Mouse (Mus musculus): ENCODE results near the gene Dgkg. TPM values are rescaled to one million over a fixed set of nuclear protein-coding genes. Genes with fewer than 3 reads are reported as not detected.

Gene Dgkg
- polyA plus RNA-seq, 1 experiment from 2014 or later, result 3.0 TPM

GRCm38 (mm10) chr16:22637311-22637710 is 19.7 kb downstream of the Dgkg start:
- ATAC-seq (ENCODE audit: low read depth), result no peak

GRCm38 (mm10) chr16:22635706-22636105 is 21.3 kb downstream of the Dgkg start:
- Histone ChIP-seq H3K4me3 (ENCODE audit: low read depth, low read length) (no peak overlapping the region), H3K9me3 (ENCODE audit: control insufficient read depth, low read length) (no peaks in the 10 kb centered on the region), H3K27ac (ENCODE audit: low read depth, low read length) (no peak overlapping the region), H3K27me3 (ENCODE audit: control insufficient read depth, insufficient read depth, low read length) (no peaks in the 10 kb centered on the region), H3K36me3 (ENCODE audit: control insufficient read depth, insufficient read depth, low read length) (no peaks in the 10 kb centered on the region), H3K4me1 (ENCODE audit: control insufficient read depth, insufficient read depth, low read length) (no peaks in the 10 kb centered on the region), H3K9ac (replicated peaks; ENCODE audit: low read depth, low read length) (no peak overlapping the region), H3K4me2 (ENCODE audit: low read depth, low read length) (no peak overlapping the region)
- 71% methylated on average over 8 of the region's 8 CpGs for WGBS
- ATAC-seq (ENCODE audit: low read depth), result no peak

More at GRCm38 (mm10) chr16:22637311-22637710, 19.7 kb downstream of the Dgkg start:
- no peak overlapping the region for H3K9ac ChIP-seq (replicated peaks; ENCODE audit: low read depth, low read length)
- H3K27ac ChIP-seq (ENCODE audit: low read depth, low read length), result no peak overlapping the region
- H3K4me3 ChIP-seq (ENCODE audit: low read depth, low read length), result no peak overlapping the region
- WGBS, result 45% methylated on average over 3 of the region's 3 CpGs
- H3K4me2 ChIP-seq (ENCODE audit: low read depth, low read length), result no peak overlapping the region
- no peaks in the 10 kb centered on the region for H3K27me3 ChIP-seq (ENCODE audit: control insufficient read depth, insufficient read depth, low read length)
- H3K36me3 ChIP-seq (ENCODE audit: control insufficient read depth, insufficient read depth, low read length), result no peaks in the 10 kb centered on the region
- H3K9me3 ChIP-seq (ENCODE audit: control insufficient read depth, low read length), result no peaks in the 10 kb centered on the region
- no peaks in the 10 kb centered on the region for H3K4me1 ChIP-seq (ENCODE audit: control insufficient read depth, insufficient read depth, low read length)

- H3K4me2 ChIP-seq (ENCODE audit: low read depth, low read length), result no peak overlapping the region
- H3K4me1 ChIP-seq (ENCODE audit: control insufficient read depth, insufficient read depth, low read length), result no peaks in the 10 kb centered on the region
- no peak for ATAC-seq (ENCODE audit: low read depth)
- 91% methylated on average over 4 of the region's 4 CpGs for WGBS
- no peak overlapping the region for H3K4me3 ChIP-seq (ENCODE audit: low read depth, low read length)
- no peak overlapping the region for H3K27ac ChIP-seq (ENCODE audit: low read depth, low read length)
- no peak overlapping the region for H3K9ac ChIP-seq (replicated peaks; ENCODE audit: low read depth, low read length)
- H3K9me3 ChIP-seq (ENCODE audit: control insufficient read depth, low read length), result no peaks in the 10 kb centered on the region
- H3K27me3 ChIP-seq (ENCODE audit: control insufficient read depth, insufficient read depth, low read length), result no peaks in the 10 kb centered on the region
- no peaks in the 10 kb centered on the region for H3K36me3 ChIP-seq (ENCODE audit: control insufficient read depth, insufficient read depth, low read length)
Observed at GRCm38 (mm10) chr16:22633063-22633462, 24.0 kb downstream of the Dgkg start.

GRCm38 (mm10) chr16:22630351-22630750 is 26.7 kb downstream of the Dgkg start:
- no peak for ATAC-seq (ENCODE audit: low read depth)
- no peak overlapping the region for H3K9ac ChIP-seq (replicated peaks; ENCODE audit: low read depth, low read length)
- H3K36me3 ChIP-seq (ENCODE audit: control insufficient read depth, insufficient read depth, low read length), result no peaks in the 10 kb centered on the region
- no peaks in the 10 kb centered on the region for H3K27me3 ChIP-seq (ENCODE audit: control insufficient read depth, insufficient read depth, low read length)
- H3K27ac ChIP-seq (ENCODE audit: low read depth, low read length), result no peak overlapping the region
- no peak overlapping the region for H3K4me3 ChIP-seq (ENCODE audit: low read depth, low read length)
- no peak overlapping the region for H3K4me2 ChIP-seq (ENCODE audit: low read depth, low read length)
- no peaks in the 10 kb centered on the region for H3K4me1 ChIP-seq (ENCODE audit: control insufficient read depth, insufficient read depth, low read length)
- WGBS, result 64% methylated on average over 4 of the region's 4 CpGs
- no peaks in the 10 kb centered on the region for H3K9me3 ChIP-seq (ENCODE audit: control insufficient read depth, low read length)

- ATAC-seq (ENCODE audit: low read depth), result no peak
- no peaks in the 10 kb centered on the region for H3K9me3 ChIP-seq (ENCODE audit: control insufficient read depth, low read length)
- H3K36me3 ChIP-seq (ENCODE audit: control insufficient read depth, insufficient read depth, low read length), result no peaks in the 10 kb centered on the region
- H3K4me1 ChIP-seq (ENCODE audit: control insufficient read depth, insufficient read depth, low read length), result no peaks in the 10 kb centered on the region
- H3K4me2 ChIP-seq (ENCODE audit: low read depth, low read length), result no peak overlapping the region
- WGBS, result 74% methylated on average over 4 of the region's 4 CpGs
- no peak overlapping the region for H3K4me3 ChIP-seq (ENCODE audit: low read depth, low read length)
- H3K27ac ChIP-seq (ENCODE audit: low read depth, low read length), result no peak overlapping the region
- no peaks in the 10 kb centered on the region for H3K27me3 ChIP-seq (ENCODE audit: control insufficient read depth, insufficient read depth, low read length)
- no peak overlapping the region for H3K9ac ChIP-seq (replicated peaks; ENCODE audit: low read depth, low read length)
Observed at GRCm38 (mm10) chr16:22629900-22630299, 27.1 kb downstream of the Dgkg start.

- Histone ChIP-seq H3K4me2 (ENCODE audit: low read depth, low read length) (no peak overlapping the region), H3K27me3 (ENCODE audit: control insufficient read depth, insufficient read depth, low read length) (no peaks in the 10 kb centered on the region), H3K9ac (replicated peaks; ENCODE audit: low read depth, low read length) (no peak overlapping the region), H3K9me3 (ENCODE audit: control insufficient read depth, low read length) (no peaks in the 10 kb centered on the region), H3K36me3 (ENCODE audit: control insufficient read depth, insufficient read depth, low read length) (no peaks in the 10 kb centered on the region), H3K4me1 (ENCODE audit: control insufficient read depth, insufficient read depth, low read length) (no peaks in the 10 kb centered on the region), H3K27ac (ENCODE audit: low read depth, low read length) (no peak overlapping the region), H3K4me3 (ENCODE audit: low read depth, low read length) (no peak overlapping the region)
- ATAC-seq (ENCODE audit: low read depth), result no peak
- 96% methylated on average over 5 of the region's 5 CpGs for WGBS
Observed at GRCm38 (mm10) chr16:22625987-22626386, 31.0 kb downstream of the Dgkg start.

- H3K4me3 ChIP-seq (ENCODE audit: low read depth, low read length), result no peak overlapping the region
- no peaks in the 10 kb centered on the region for H3K4me1 ChIP-seq (ENCODE audit: control insufficient read depth, insufficient read depth, low read length)
- no peak overlapping the region for H3K4me2 ChIP-seq (ENCODE audit: low read depth, low read length)
- H3K27me3 ChIP-seq (ENCODE audit: control insufficient read depth, insufficient read depth, low read length), result no peaks in the 10 kb centered on the region
- H3K27ac ChIP-seq (ENCODE audit: low read depth, low read length), result no peak overlapping the region
- no peak overlapping the region for H3K9ac ChIP-seq (replicated peaks; ENCODE audit: low read depth, low read length)
- no peaks in the 10 kb centered on the region for H3K36me3 ChIP-seq (ENCODE audit: control insufficient read depth, insufficient read depth, low read length)
- no peaks in the 10 kb centered on the region for H3K9me3 ChIP-seq (ENCODE audit: control insufficient read depth, low read length)
- ATAC-seq (ENCODE audit: low read depth), result no peak
- 83% methylated on average over 5 of the region's 5 CpGs for WGBS
Observed at GRCm38 (mm10) chr16:22625412-22625811, 31.6 kb downstream of the Dgkg start.

- ATAC-seq (ENCODE audit: low read depth), result no peak
- WGBS, result 38% methylated on average over 9 of the region's 9 CpGs
- no peaks in the 10 kb centered on the region for H3K27me3 ChIP-seq (ENCODE audit: control insufficient read depth, insufficient read depth, low read length)
- H3K36me3 ChIP-seq (ENCODE audit: control insufficient read depth, insufficient read depth, low read length), result no peaks in the 10 kb centered on the region
- H3K4me1 ChIP-seq (ENCODE audit: control insufficient read depth, insufficient read depth, low read length), result no peaks in the 10 kb centered on the region
- H3K9me3 ChIP-seq (ENCODE audit: control insufficient read depth, low read length), result no peaks in the 10 kb centered on the region
- H3K9ac ChIP-seq (replicated peaks; ENCODE audit: low read depth, low read length), result no peak overlapping the region
- no peak overlapping the region for H3K4me2 ChIP-seq (ENCODE audit: low read depth, low read length)
- no peak overlapping the region for H3K27ac ChIP-seq (ENCODE audit: low read depth, low read length)
- no peak overlapping the region for H3K4me3 ChIP-seq (ENCODE audit: low read depth, low read length)
Observed at GRCm38 (mm10) chr16:22622286-22622685, 34.7 kb downstream of the Dgkg start.

GRCm38 (mm10) chr16:22621299-22621920 is 35.6 kb downstream of the Dgkg start:
- H3K4me3 ChIP-seq (ENCODE audit: low read depth, low read length), result no peak overlapping the region
- H3K27me3 ChIP-seq (ENCODE audit: control insufficient read depth, insufficient read depth, low read length), result no peaks in the 10 kb centered on the region
- no peak overlapping the region for H3K4me2 ChIP-seq (ENCODE audit: low read depth, low read length)
- H3K4me1 ChIP-seq (ENCODE audit: control insufficient read depth, insufficient read depth, low read length), result no peaks in the 10 kb centered on the region
- H3K27ac ChIP-seq (ENCODE audit: low read depth, low read length), result no peak overlapping the region
- WGBS, result 83% methylated on average over 13 of the region's 13 CpGs
- no peak overlapping the region for H3K9ac ChIP-seq (replicated peaks; ENCODE audit: low read depth, low read length)
- no peak for ATAC-seq (ENCODE audit: low read depth)
- no peaks in the 10 kb centered on the region for H3K9me3 ChIP-seq (ENCODE audit: control insufficient read depth, low read length)
- H3K36me3 ChIP-seq (ENCODE audit: control insufficient read depth, insufficient read depth, low read length), result no peaks in the 10 kb centered on the region

All from neural tube, embryonic 14.5 days (tissue).